Comparison of ENCODE assay signal across 14 mouse cellular contexts in genomic region chr4:85741825-85742391, GRCm38 (mm10).
A peak's percentile ranks its signal among the peaks of the same experiment; 100 is the strongest.
DNase-seq lines count a peak whose midpoint lies in the region; ATAC-seq and TF ChIP-seq lines count a peak whose summit lies in the region.
"Had no signal": no experiment of that assay in that cellular context is flagged by ENCODE, and none has a peak within 500 bp of the region (broad histone marks: within the 10 kb centered on the region; RNA-seq: fewer than 3 reads in every experiment).

No protein-coding gene starts in this region.

- ATAC-seq in hindbrain, embryonic 12.5 days (ENCODE audit: low FRiP score): no peak
- ATAC-seq in hindbrain, postnatal 0 days: no peak
- no peak for ATAC-seq in granulocyte monocyte progenitor cell, adult 5-6 weeks (replicated peaks; ENCODE audit: poor library complexity, severe bottlenecking)

- no peaks in the 10 kb centered on the region for H3K36me3 ChIP-seq in hindbrain, embryonic 10.5 days
- H3K36me3 ChIP-seq in hindbrain, embryonic 12.5 days: no peaks in the 10 kb centered on the region
- H3K36me3 ChIP-seq in hindbrain, postnatal 0 days (ENCODE audit: insufficient read depth, low read length): no peaks in the 10 kb centered on the region
- H3K36me3 ChIP-seq: embryonic facial prominence, embryonic 12.5 days had no signal

- TF ChIP-seq CTCF in hindbrain, postnatal 0 days (IDR thresholded peaks at IDR 0.05; ENCODE audit: low read depth): no peak

- peak; percentile 15 for DNase-seq in hindbrain, embryonic 10.5 days (ENCODE audit: low spot score)
- peak; percentile 38 for DNase-seq in retina, postnatal 1 day
- no peak for DNase-seq in retina, embryonic 14.5 days (ENCODE audit: low spot score)
- DNase-seq in hindbrain, postnatal 0 days (ENCODE audit: low spot score): peak; percentile 25
- DNase-seq in skeletal muscle tissue, adult 2 months (ENCODE audit: low read depth, low spot score): peak; percentile 7
- no peak for DNase-seq in thymus, postnatal 36 days
- DNase-seq: gastrocnemius, postnatal 36 days; heart, postnatal 14 days; left cerebral cortex, postnatal 4 days; spleen, adult 18-20 months; thymus, postnatal 14 days had no signal

- H3K4me2 ChIP-seq in hindbrain, embryonic 12.5 days (replicated peaks): no peak overlapping the region
- no peak overlapping the region for H3K4me2 ChIP-seq in hindbrain, postnatal 0 days (ENCODE audit: low read depth, low read length)
- H3K4me2 ChIP-seq: embryonic facial prominence, embryonic 12.5 days had no signal

- H3K4me1 ChIP-seq in hindbrain, embryonic 10.5 days (replicated peaks): peaks cover 11% of the 10 kb centered on the region; the same call in 1 of the 2 replicates
- no peaks in the 10 kb centered on the region for H3K4me1 ChIP-seq in hindbrain, embryonic 12.5 days
- H3K4me1 ChIP-seq in hindbrain, postnatal 0 days (ENCODE audit: insufficient read depth, low read length): no peaks in the 10 kb centered on the region

- WGBS in hindbrain, embryonic 10.5 days: 16% methylated on average over 3 of the region's 3 CpGs
- 17% methylated on average over 3 of the region's 3 CpGs for WGBS in hindbrain, embryonic 12.5 days
- 12% methylated on average over 3 of the region's 3 CpGs for WGBS in hindbrain, postnatal 0 days

- H3K27ac ChIP-seq in hindbrain, embryonic 10.5 days: no peak overlapping the region
- no peak overlapping the region for H3K27ac ChIP-seq in hindbrain, embryonic 12.5 days
- no peak overlapping the region for H3K27ac ChIP-seq in hindbrain, postnatal 0 days
- H3K27ac ChIP-seq: embryonic facial prominence, embryonic 12.5 days had no signal

- H3K9me3 ChIP-seq in hindbrain, embryonic 10.5 days: no peaks in the 10 kb centered on the region
- no peaks in the 10 kb centered on the region for H3K9me3 ChIP-seq in hindbrain, embryonic 12.5 days (replicated peaks)
- H3K9me3 ChIP-seq in hindbrain, postnatal 0 days (ENCODE audit: low read length): no peaks in the 10 kb centered on the region
- H3K9me3 ChIP-seq: embryonic facial prominence, embryonic 12.5 days had no signal

- no peak overlapping the region for H3K9ac ChIP-seq in hindbrain, embryonic 12.5 days
- H3K9ac ChIP-seq in hindbrain, postnatal 0 days (replicated peaks; ENCODE audit: low read length): no peak overlapping the region
- H3K9ac ChIP-seq: embryonic facial prominence, embryonic 12.5 days had no signal

- H3K4me3 ChIP-seq in hindbrain, embryonic 10.5 days: no peak overlapping the region
- no peak overlapping the region for H3K4me3 ChIP-seq in hindbrain, embryonic 12.5 days
- H3K4me3 ChIP-seq in hindbrain, postnatal 0 days (ENCODE audit: low read length): no peak overlapping the region
- H3K4me3 ChIP-seq: embryonic facial prominence, embryonic 12.5 days had no signal

- H3K27me3 ChIP-seq in hindbrain, embryonic 10.5 days (ENCODE audit: insufficient read depth, poor library complexity, severe bottlenecking): peaks cover 14% of the 10 kb centered on the region
- 0 out of 2 replicates have a peak, but pooled peaks cover 7% of the 10 kb centered on the region for H3K27me3 ChIP-seq in hindbrain, embryonic 12.5 days
- no peaks in the 10 kb centered on the region for H3K27me3 ChIP-seq in hindbrain, postnatal 0 days (ENCODE audit: insufficient read depth, low read length)
- H3K27me3 ChIP-seq: embryonic facial prominence, embryonic 12.5 days had no signal

Comparison
In these comparisons a context has a peak if more than half of its experiments do, and no peak if none do; other contexts are left out.
1. DNase-seq: peak in hindbrain, embryonic 10.5 days (single experiment), retina, postnatal 1 day (single experiment), hindbrain, postnatal 0 days (single experiment) and skeletal muscle tissue, adult 2 months (single experiment); none in retina, embryonic 14.5 days (single experiment) and thymus, postnatal 36 days (0 of 2).